Mouse (Mus musculus) liver, embryonic 14.5 days (tissue): ENCODE results near the gene Ssx2ip.

Experiments
- CTCF ChIP-seq: IDR thresholded peaks from 2 replicates; pipeline ENCODE4 v1.5.1; 2016; ENCODE audit warnings: antibody characterized with exemption, low read depth, control low read depth
- EP300 ChIP-seq: IDR thresholded peaks from 2 replicates; pipeline ENCODE4 v1.6.1; 2016; ENCODE audit warnings: antibody characterized with exemption, low read depth

- no peak for TF ChIP-seq EP300
- TF ChIP-seq CTCF: no peak
Observed at GRCm38 (mm10) chr3:146440422-146440821, 36.0 kb downstream of the Ssx2ip start.
